Mouse (Mus musculus) subcutaneous adipose tissue, adult 2 months (tissue): ENCODE data around the gene Adamts7. TPM values are rescaled to one million over a fixed set of nuclear protein-coding genes. Genes with fewer than 3 reads are reported as not detected.

ENCODE experiments used
- polyA plus RNA-seq: library from polyadenylated mRNA; depleted of rRNA; stranded (reverse); fragments of >200 nt; gene quantifications from 2 replicates; pipeline ENCODE4 v1.2.3, GENCODE M21; 2012; ENCODE audit warnings: low replicate concordance; rRNA removed

The Adamts7 gene
- polyA plus RNA-seq = 13.3 and 70.0 TPM in 2 replicates

GRCm38 (mm10) chr9:90162926-90163748, at the start of gene Adamts7:
Gene Adamts7 (plus strand): TSS chr9:90163069.

GRCm38 (mm10) chr9:90114567-90115307, 48.1 kb upstream of the Adamts7 start, which contains the start of gene Morf4l1:
Gene Morf4l1 (minus strand): TSS chr9:90114774.

Other genes with a start within 250 kb of the Adamts7 start
- gene Ctsh, start 108.9 kb upstream of the Adamts7 start, polyA plus RNA-seq = 65.9 and 87.8 TPM in 2 replicates
- 128 and 159 TPM in 2 replicates for gene Morf4l1, start 48.3 kb upstream of the Adamts7 start, polyA plus RNA-seq
- gene Tbc1d2b, start 107.7 kb downstream of the Adamts7 start, polyA plus RNA-seq = 32.1 and 52.7 TPM in 2 replicates